Mouse (Mus musculus): ENCODE data around the gene Fsd1l. TPM values are rescaled to one million over a fixed set of nuclear protein-coding genes. Genes with fewer than 3 reads are reported as not detected.

Fsd1l gene
- total and polyA plus RNA-seq, 3 experiments = not detected

DNA sequence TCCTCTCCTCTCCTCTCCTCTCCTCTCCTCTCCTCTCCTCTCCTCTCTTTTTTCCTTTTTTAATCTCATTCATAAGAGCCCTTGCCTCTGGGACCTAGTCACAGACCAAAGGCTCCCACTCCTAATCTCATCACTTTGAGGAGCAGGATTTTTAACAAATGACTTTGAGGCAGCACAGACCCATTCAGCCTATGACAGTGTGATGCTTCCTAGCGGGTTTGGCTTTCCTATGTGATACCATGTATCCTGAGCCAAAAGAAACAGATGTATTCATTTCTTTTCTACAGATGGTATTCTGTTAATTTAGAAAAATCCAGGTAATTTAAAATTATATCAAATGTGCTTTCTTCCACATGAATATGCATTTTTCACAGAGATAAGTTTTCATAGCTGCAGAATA, 7.6 kb upstream of the Fsd1l start:
- no peaks in the 10 kb centered on the region for H3K79me2 ChIP-seq (ENCODE audit: control insufficient read depth, insufficient read depth, low read length, poor library complexity)
- H3K9me3 ChIP-seq (replicated peaks; ENCODE audit: insufficient read depth, low read length) = no peaks in the 10 kb centered on the region
- TF ChIP-seq KAT2A (conservative IDR thresholded peaks at IDR 0.05; ENCODE audit: low read depth, low read length) (no peak), MYB (IDR thresholded peaks at IDR 0.05; ENCODE audit: low read depth, low read length) (no peak), MAFK (IDR thresholded peaks at IDR 0.05; ENCODE audit: borderline replicate concordance, low read depth, low read length) (no peak), ZC3H11A (IDR thresholded peaks at IDR 0.05; ENCODE audit: low read depth, low read length) (no peak), ETS1 (IDR thresholded peaks at IDR 0.05; ENCODE audit: low read depth, low read length) (no peak)
- no peaks in the 10 kb centered on the region for H3K36me3 ChIP-seq (ENCODE audit: control insufficient read depth in 1 of 2, insufficient read depth in 2 of 2, low read length in 2 of 2)
- H3K4me3 ChIP-seq (ENCODE audit: control insufficient read depth in 1 of 2, insufficient read depth in 1 of 2, low read depth in 2 of 2, low read length in 2 of 2) = no peak overlapping the region
- H3K27ac ChIP-seq (ENCODE audit: control insufficient read depth, low read depth, low read length) = no peak overlapping the region
- H3K9ac ChIP-seq (ENCODE audit: control insufficient read depth, low read depth, low read length, poor library complexity, severe bottlenecking) = no peak overlapping the region
- no peak for DNase-seq (ENCODE audit: low read depth, low spot score)
- no peaks in the 10 kb centered on the region for H3K27me3 ChIP-seq (ENCODE audit: control insufficient read depth in 1 of 2, insufficient read depth in 2 of 2, low read length in 2 of 2)
- H3K4me1 ChIP-seq (ENCODE audit: control insufficient read depth in 1 of 2, insufficient read depth in 2 of 2, low read length in 2 of 2) = no peaks in the 10 kb centered on the region

DNA sequence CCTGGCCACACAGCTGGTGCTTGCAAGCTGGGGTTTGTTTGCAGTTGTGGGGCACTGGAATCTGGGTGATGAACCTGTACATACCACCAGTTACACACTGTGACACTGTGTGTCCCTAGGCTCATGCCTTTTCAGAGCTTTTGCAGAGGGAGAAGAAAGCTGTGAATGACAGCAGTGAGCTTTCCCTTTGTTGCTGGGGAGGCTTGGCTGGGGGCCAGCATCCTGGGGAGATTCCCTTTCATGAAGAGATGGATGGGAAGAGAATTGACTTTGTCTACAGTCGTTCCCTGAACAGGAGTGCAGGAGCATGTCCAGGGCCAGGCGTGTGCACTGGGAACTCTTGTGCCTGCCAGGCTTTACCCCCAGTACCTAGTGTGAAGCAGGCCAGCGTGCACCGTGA, 6.5 kb upstream of the Fsd1l start:
- Histone ChIP-seq H3K79me2 (ENCODE audit: control insufficient read depth, insufficient read depth, low read length, poor library complexity) (no peaks in the 10 kb centered on the region), H3K36me3 (ENCODE audit: control insufficient read depth in 1 of 2, insufficient read depth in 2 of 2, low read length in 2 of 2) (no peaks in the 10 kb centered on the region)
- TF ChIP-seq SMC3 (IDR thresholded peaks at IDR 0.05; ENCODE audit: low read depth, low read length) (no peak), HCFC1 (IDR thresholded peaks at IDR 0.05; ENCODE audit: low read depth, low read length) (no peak), ZC3H11A (IDR thresholded peaks at IDR 0.05; ENCODE audit: low read depth, low read length) (no peak), BHLHE40 (IDR thresholded peaks at IDR 0.05; ENCODE audit: borderline replicate concordance, low read depth, low read length) (no peak), NELFE (IDR thresholded peaks at IDR 0.05; ENCODE audit: low read depth, low read length) (no peak), ELF1 (IDR thresholded peaks at IDR 0.05; ENCODE audit: low read depth, low read length) (no peak), CTCF (IDR thresholded peaks at IDR 0.05 in 2 of 3, conservative IDR thresholded peaks at IDR 0.05 in 1 of 3; ENCODE audit: control insufficient read depth in 1 of 3, insufficient read depth in 1 of 3, low read depth in 2 of 3, low read length in 3 of 3, poor library complexity in 1 of 3, severe bottlenecking in 1 of 3) (no peak), ZNF384 (IDR thresholded peaks at IDR 0.05; ENCODE audit: low read depth, low read length) (no peak), POLR2AphosphoS5 (IDR thresholded peaks at IDR 0.05; ENCODE audit: borderline replicate concordance, low read depth, low read length) (no peak), TAL1 (IDR thresholded peaks at IDR 0.05; ENCODE audit: low read length) (no peak), SIN3A (IDR thresholded peaks at IDR 0.05; ENCODE audit: low read length) (no peak), ETS1 (IDR thresholded peaks at IDR 0.05; ENCODE audit: low read depth, low read length) (no peak), JUND (IDR thresholded peaks at IDR 0.05; ENCODE audit: low read depth, low read length) (no peak), NRF1 (IDR thresholded peaks at IDR 0.05; ENCODE audit: insufficient read depth, low read depth, low read length, poor library complexity, severe bottlenecking) (no peak), KAT2A (conservative IDR thresholded peaks at IDR 0.05; ENCODE audit: low read depth, low read length) (no peak)

More for the DNA sequence above, 6.5 kb upstream of the Fsd1l start:
- Histone ChIP-seq H3K9me3 (replicated peaks; ENCODE audit: insufficient read depth, low read length) (no peaks in the 10 kb centered on the region), H3K9ac (ENCODE audit: control insufficient read depth, low read depth, low read length, poor library complexity, severe bottlenecking) (no peak overlapping the region), H3K4me3 (ENCODE audit: control insufficient read depth in 1 of 2, insufficient read depth in 1 of 2, low read depth in 2 of 2, low read length in 2 of 2) (no peak overlapping the region), H3K27ac (ENCODE audit: control insufficient read depth, low read depth, low read length) (no peak overlapping the region), H3K4me1 (ENCODE audit: control insufficient read depth in 1 of 2, insufficient read depth in 2 of 2, low read length in 2 of 2) (no peaks in the 10 kb centered on the region), H3K27me3 (ENCODE audit: control insufficient read depth in 1 of 2, insufficient read depth in 2 of 2, low read length in 2 of 2) (no peaks in the 10 kb centered on the region)
- DNase-seq (ENCODE audit: low read depth, low spot score) = no peak

Measured in MEL (cell line).